ENCODE assay signal across 15 mouse cellular contexts in the genomic region with DNA sequence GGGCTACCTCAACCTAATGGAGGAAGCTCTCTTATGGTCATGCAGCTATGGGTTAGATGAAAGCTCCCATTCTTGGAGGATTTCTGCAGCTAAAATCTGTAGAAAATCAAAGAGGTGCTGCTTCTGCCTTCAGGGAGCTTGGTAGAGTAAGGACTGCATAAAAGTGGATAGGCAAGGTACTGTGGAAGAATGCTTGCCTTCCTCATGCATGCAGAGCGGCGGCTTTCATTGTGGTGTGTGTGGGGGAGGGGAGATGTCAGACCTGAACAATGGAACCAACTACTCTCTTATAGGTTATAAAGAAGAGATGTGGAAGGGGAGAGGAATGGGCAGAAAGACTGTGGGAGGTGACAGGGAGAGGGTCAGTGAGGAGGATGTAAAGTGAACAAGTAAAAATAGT.
"Had no signal": no experiment of that assay in that cellular context is flagged by ENCODE, and none has a peak within 500 bp of the region (broad histone marks: within the 10 kb centered on the region; RNA-seq: fewer than 3 reads in every experiment).

No protein-coding gene starts in this region.

- H3K27ac ChIP-seq: neural tube, embryonic 15.5 days; stomach, embryonic 15.5 days; stomach, postnatal 0 days had no signal

- H3K36me3 ChIP-seq: neural tube, embryonic 15.5 days; stomach, embryonic 15.5 days had no signal

- H3K4me2 ChIP-seq: neural tube, embryonic 15.5 days; stomach, embryonic 15.5 days had no signal

- DNase-seq: retina, postnatal 1 day; right cerebral cortex, adult 18-20 months; right cerebral cortex, postnatal 14 days; right cerebral cortex, postnatal 25 days; right cerebral cortex, postnatal 4 days; spleen, adult 18-20 months; thymus, adult 18-20 months; thymus, adult 2 months; thymus, postnatal 14 days; thymus, postnatal 25 days; thymus, postnatal 36 days; thymus, postnatal 4 days had no signal

- H3K9me3 ChIP-seq: neural tube, embryonic 15.5 days; stomach, embryonic 15.5 days had no signal

- H3K4me1 ChIP-seq: stomach, embryonic 15.5 days had no signal

- H3K9ac ChIP-seq: neural tube, embryonic 15.5 days; stomach, embryonic 15.5 days had no signal

- H3K27me3 ChIP-seq: neural tube, embryonic 15.5 days; stomach, embryonic 15.5 days had no signal

- H3K4me3 ChIP-seq: neural tube, embryonic 15.5 days; stomach, embryonic 15.5 days had no signal
